Mouse (Mus musculus): Measurements from ENCODE around the gene Engase. TPM values are rescaled to one million over a fixed set of nuclear protein-coding genes. Genes with fewer than 3 reads are reported as not detected.
A peak's percentile ranks its signal among the peaks of the same experiment; 100 is the strongest.

Engase gene
- polyA plus RNA-seq, 1 experiment: 5.1 TPM

- H3K36me3 ChIP-seq (ENCODE audit: control insufficient read depth, insufficient read depth): no peaks in the 10 kb centered on the region
Measured at GRCm38 (mm10) chr11:118481231-118481630, 4.6 kb downstream of the Engase start.

DNA sequence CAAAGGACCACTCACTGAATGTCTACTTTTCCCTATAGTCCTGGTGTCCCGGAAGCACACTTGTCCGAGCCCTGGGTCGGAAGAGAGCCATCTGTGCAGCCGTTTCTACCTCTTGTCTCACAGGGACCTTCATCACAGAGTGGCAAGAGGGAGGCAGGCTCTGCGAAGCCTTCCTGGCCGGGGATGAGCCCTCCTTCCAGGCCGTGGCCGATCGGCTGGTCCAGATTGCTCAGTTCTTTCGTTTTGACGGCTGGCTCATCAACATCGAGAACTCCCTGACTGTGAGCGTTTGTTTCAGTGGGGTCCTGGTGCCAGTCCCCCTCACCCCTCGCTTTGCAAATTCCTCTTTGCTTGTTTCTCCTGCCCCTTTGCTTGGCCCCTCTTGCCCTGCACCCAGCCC is 5.1 kb downstream of the Engase start:
- TF ChIP-seq USF1 (IDR thresholded peaks at IDR 0.05; ENCODE audit: low read depth) (no peak), MAX (IDR thresholded peaks at IDR 0.05; ENCODE audit: low read depth) (no peak), MYOG (IDR thresholded peaks at IDR 0.05; ENCODE audit: control insufficient read depth in 1 of 3, insufficient read depth in 1 of 3, insufficient read length in 2 of 3, low read depth in 2 of 3) (no peak)
- H3ac ChIP-seq (ENCODE audit: control insufficient read depth, insufficient read length): no peak overlapping the region
- no peaks in the 10 kb centered on the region for H3K36me3 ChIP-seq (ENCODE audit: control insufficient read depth, insufficient read depth)
- H3K4me3 ChIP-seq: no peak overlapping the region
- peaks cover 18% of the 10 kb centered on the region for H3K27me3 ChIP-seq (ENCODE audit: control insufficient read depth, insufficient read depth, insufficient read length)
- no peak overlapping the region for H3K4me2 ChIP-seq (ENCODE audit: low read depth)
- no peaks in the 10 kb centered on the region for H3K79me2 ChIP-seq (ENCODE audit: control insufficient read depth, insufficient read depth)

More at GRCm38 (mm10) chr11:118481231-118481630, 4.6 kb downstream of the Engase start:
- Histone ChIP-seq H3ac (ENCODE audit: control insufficient read depth, insufficient read length) (no peak overlapping the region), H3K27me3 (ENCODE audit: control insufficient read depth, insufficient read depth, insufficient read length) (peaks cover 18% of the 10 kb centered on the region), H3K79me2 (ENCODE audit: control insufficient read depth, insufficient read depth) (no peaks in the 10 kb centered on the region), H3K4me2 (ENCODE audit: low read depth) (no peak overlapping the region), H3K4me3 (no peak overlapping the region)
- TF ChIP-seq REST (IDR thresholded peaks at IDR 0.05; ENCODE audit: insufficient read depth, insufficient read length) (no peak), CEBPB (IDR thresholded peaks at IDR 0.05; ENCODE audit: insufficient read depth, poor library complexity, severe bottlenecking) (no peak), SRF (IDR thresholded peaks at IDR 0.05; ENCODE audit: control insufficient read depth, insufficient read length, low read depth) (no peak), TCF3 (IDR thresholded peaks at IDR 0.05; ENCODE audit: insufficient read length, low read depth) (no peak), MYOD1 (IDR thresholded peaks at IDR 0.05; ENCODE audit: control insufficient read depth in 1 of 3, insufficient read length in 2 of 3, low read depth in 2 of 3) (no peak), POLR2A (IDR thresholded peaks at IDR 0.05; ENCODE audit: insufficient read length, low read depth) (no peak), USF1 (IDR thresholded peaks at IDR 0.05; ENCODE audit: low read depth) (no peak), POLR2AphosphoS2 (IDR thresholded peaks at IDR 0.05; ENCODE audit: insufficient read length, low read depth) (no peak), MYOG (IDR thresholded peaks at IDR 0.05; ENCODE audit: control insufficient read depth in 1 of 3, insufficient read depth in 1 of 3, insufficient read length in 2 of 3, low read depth in 2 of 3) (no peak), TCF12 (IDR thresholded peaks at IDR 0.05; ENCODE audit: insufficient read depth, poor library complexity, severe bottlenecking) (no peak), MAX (IDR thresholded peaks at IDR 0.05; ENCODE audit: low read depth) (no peak), E2F4 (IDR thresholded peaks at IDR 0.05; ENCODE audit: insufficient read depth) (no peak)

GRCm38 (mm10) chr11:118484169-118484568 is 7.5 kb downstream of the Engase start:
- Histone ChIP-seq H3K36me3 (ENCODE audit: control insufficient read depth, insufficient read depth) (no peaks in the 10 kb centered on the region), H3K27me3 (ENCODE audit: control insufficient read depth, insufficient read depth, insufficient read length) (peaks cover 39% of the 10 kb centered on the region), H3ac (ENCODE audit: control insufficient read depth, insufficient read length) (no peak overlapping the region), H3K4me2 (ENCODE audit: low read depth) (no peak overlapping the region), H3K4me3 (no peak overlapping the region), H3K79me2 (ENCODE audit: control insufficient read depth, insufficient read depth) (no peaks in the 10 kb centered on the region)
- TF ChIP-seq CEBPB (IDR thresholded peaks at IDR 0.05; ENCODE audit: insufficient read depth, poor library complexity, severe bottlenecking): no peak
- no peak for TF ChIP-seq MYOD1 (IDR thresholded peaks at IDR 0.05; ENCODE audit: control insufficient read depth in 1 of 3, insufficient read length in 2 of 3, low read depth in 2 of 3)
- no peak for TF ChIP-seq POLR2A (IDR thresholded peaks at IDR 0.05; ENCODE audit: insufficient read length, low read depth)
- TF ChIP-seq SRF (IDR thresholded peaks at IDR 0.05; ENCODE audit: control insufficient read depth, insufficient read length, low read depth): no peak
- no peak for TF ChIP-seq REST (IDR thresholded peaks at IDR 0.05; ENCODE audit: insufficient read depth, insufficient read length)
- no peak for TF ChIP-seq TCF3 (IDR thresholded peaks at IDR 0.05; ENCODE audit: insufficient read length, low read depth)
- no peak for TF ChIP-seq TCF12 (IDR thresholded peaks at IDR 0.05; ENCODE audit: insufficient read depth, poor library complexity, severe bottlenecking)
- TF ChIP-seq MAX (IDR thresholded peaks at IDR 0.05; ENCODE audit: low read depth): no peak
- no peak for TF ChIP-seq E2F4 (IDR thresholded peaks at IDR 0.05; ENCODE audit: insufficient read depth)
- no peak for TF ChIP-seq USF1 (IDR thresholded peaks at IDR 0.05; ENCODE audit: low read depth)
- no peak for TF ChIP-seq MYOG (IDR thresholded peaks at IDR 0.05; ENCODE audit: control insufficient read depth in 1 of 3, insufficient read depth in 1 of 3, insufficient read length in 2 of 3, low read depth in 2 of 3)
- no peak for TF ChIP-seq POLR2AphosphoS2 (IDR thresholded peaks at IDR 0.05; ENCODE audit: insufficient read length, low read depth)

DNA sequence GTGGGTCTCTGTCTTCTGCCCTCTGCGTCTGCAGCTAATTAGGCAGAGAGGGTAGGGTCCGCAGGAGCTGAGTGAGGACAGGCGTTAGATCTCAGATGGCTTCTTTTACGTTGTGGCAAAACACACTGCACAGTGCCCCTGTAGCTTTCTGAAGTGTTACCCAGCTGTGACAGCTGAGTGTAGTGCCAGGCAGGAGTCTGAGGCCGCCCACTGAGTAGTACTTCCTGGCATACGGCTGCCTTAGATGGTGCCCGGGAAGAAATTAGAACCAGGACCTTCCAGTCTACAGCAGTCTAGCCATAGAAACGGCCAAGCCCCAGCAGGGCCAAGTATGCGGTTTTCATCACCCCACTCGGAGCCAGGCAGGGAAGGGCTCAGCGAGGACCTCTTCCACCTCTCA is 8.7 kb downstream of the Engase start:
- H3K36me3 ChIP-seq (ENCODE audit: control insufficient read depth, insufficient read depth): no peaks in the 10 kb centered on the region
- H3K27me3 ChIP-seq (ENCODE audit: control insufficient read depth, insufficient read depth, insufficient read length): peaks cover 49% of the 10 kb centered on the region
- H3K4me2 ChIP-seq (ENCODE audit: low read depth): no peak overlapping the region
- H3K4me3 ChIP-seq: no peak overlapping the region
- no peak overlapping the region for H3ac ChIP-seq (ENCODE audit: control insufficient read depth, insufficient read length)
- no peaks in the 10 kb centered on the region for H3K79me2 ChIP-seq (ENCODE audit: control insufficient read depth, insufficient read depth)
- TF ChIP-seq REST (IDR thresholded peaks at IDR 0.05; ENCODE audit: insufficient read depth, insufficient read length): no peak
- TF ChIP-seq POLR2A (IDR thresholded peaks at IDR 0.05; ENCODE audit: insufficient read length, low read depth): no peak

DNA sequence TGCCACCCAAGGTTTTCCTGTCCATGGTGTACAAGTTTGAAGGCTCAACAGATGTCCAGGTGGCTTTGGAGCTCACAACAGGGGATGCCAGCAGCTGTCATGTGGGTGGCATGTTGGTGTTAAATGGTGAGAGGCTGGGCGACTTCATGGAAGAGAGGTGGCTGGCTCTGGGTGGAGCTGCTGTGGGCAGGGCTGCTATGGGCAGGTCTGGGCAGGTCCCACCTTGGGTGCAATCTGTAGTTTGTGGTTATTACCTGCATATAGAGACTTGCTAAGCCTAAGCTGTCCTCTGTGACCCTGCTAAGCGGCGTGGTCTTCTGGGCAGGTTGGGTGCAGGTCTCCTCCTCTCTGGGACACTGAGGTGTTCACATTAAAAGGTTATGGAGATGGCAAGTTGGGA is 9.2 kb downstream of the Engase start:
- Histone ChIP-seq H3K4me2 (ENCODE audit: low read depth) (no peak overlapping the region), H3K36me3 (ENCODE audit: control insufficient read depth, insufficient read depth) (no peaks in the 10 kb centered on the region), H3K27me3 (ENCODE audit: control insufficient read depth, insufficient read depth, insufficient read length) (peaks cover 54% of the 10 kb centered on the region), H3K4me3 (no peak overlapping the region), H3ac (ENCODE audit: control insufficient read depth, insufficient read length) (no peak overlapping the region), H3K79me2 (ENCODE audit: control insufficient read depth, insufficient read depth) (no peaks in the 10 kb centered on the region)
- no peak for TF ChIP-seq POLR2A (IDR thresholded peaks at IDR 0.05; ENCODE audit: insufficient read length, low read depth)
- peak in 1 of 3 experiments; percentile 5 for TF ChIP-seq MYOD1 (IDR thresholded peaks at IDR 0.05; ENCODE audit: control insufficient read depth in 1 of 3, insufficient read length in 2 of 3, low read depth in 2 of 3)

Measured in myocyte (in vitro differentiated cells).